Mouse (Mus musculus): ENCODE measurements around the gene Mcub.

DNA sequence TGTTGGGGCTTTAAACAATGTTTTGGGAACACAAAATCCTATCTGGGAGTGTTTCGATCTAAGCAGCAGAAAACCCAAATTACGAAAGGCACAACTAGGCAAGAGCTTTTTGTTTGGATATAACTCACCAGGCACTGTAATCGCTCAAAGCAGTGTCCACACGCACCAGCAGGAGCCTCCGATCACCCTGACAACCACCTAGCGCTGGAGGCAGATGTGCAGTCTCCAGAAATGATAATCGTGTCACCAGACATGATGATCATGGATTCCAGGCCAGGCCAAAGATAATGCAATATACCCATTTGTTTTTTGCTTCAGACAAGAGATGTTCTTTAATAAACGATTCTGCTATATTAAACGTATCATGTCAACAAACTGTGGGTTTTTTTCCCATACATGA, 2.1 kb downstream of the Mcub start:
- no peak for TF ChIP-seq CTCF (IDR thresholded peaks at IDR 0.05; ENCODE audit: low read depth)
- TF ChIP-seq EP300 (IDR thresholded peaks at IDR 0.05; ENCODE audit: low read depth): peak; percentile 79
